Mouse (Mus musculus) liver, postnatal 0 days (tissue): ENCODE data around the gene Mmp24.

Experiments used
- CTCF ChIP-seq: sonication (generic); IDR thresholded peaks from 2 replicates; pipeline ENCODE4 v1.5.1; 2016; ENCODE audit warnings: antibody characterized with exemption, low read depth
- EP300 ChIP-seq: IDR thresholded peaks from 2 replicates; pipeline ENCODE4 v1.6.1; 2016; ENCODE audit warnings: antibody characterized with exemption, low read depth, mild to moderate bottlenecking

GRCm38 (mm10) chr2:155819392-155819448, 44.1 kb downstream of the Mmp24 start, which contains the start of gene BC029722:
- no peak for TF ChIP-seq CTCF
- no peak for TF ChIP-seq EP300
